Mouse (Mus musculus) embryonic fibroblast, embryonic 13.5 days (primary cell): ENCODE data around the gene Dab2ip. TPM values are rescaled to one million over a fixed set of nuclear protein-coding genes. Genes with fewer than 3 reads are reported as not detected.
A peak's percentile ranks its signal among the peaks of the same experiment; 100 is the strongest.

ENCODE experiments used
- H3K27ac ChIP-seq: 2 replicates; pipeline ENCODE4 v1.5.1; 2012; ENCODE audit warnings: low read length, control low read depth, inconsistent platforms; ENCODE audit not compliant: insufficient read depth
- H3K4me1 ChIP-seq: 2 replicates; pipeline ENCODE4 v1.6.1; 2011; ENCODE audit warnings: low read length; ENCODE audit not compliant: control insufficient read depth, insufficient read depth
- H3K4me3 ChIP-seq: 2 replicates; pipeline ENCODE4 v1.5.1; 2011; ENCODE audit warnings: mild to moderate bottlenecking, control low read depth, low read length; ENCODE audit not compliant: insufficient read depth
- CTCF ChIP-seq: IDR thresholded peaks from 2 replicates; pipeline ENCODE4 v1.5.1; 2011; ENCODE audit warnings: mild to moderate bottlenecking, control low read depth, low read length, moderate library complexity, borderline replicate concordance; ENCODE audit not compliant: insufficient read depth
- POLR2A ChIP-seq: IDR thresholded peaks from 2 replicates; pipeline ENCODE4 v1.6.1; 2011; ENCODE audit warnings: low read depth, mild to moderate bottlenecking, control low read depth, low read length, moderate library complexity
- polyA plus RNA-seq: library from polyadenylated mRNA; stranded (reverse); fragments of >200 nt; gene quantifications from 2 replicates; pipeline ENCODE4 v1.2.4, GENCODE M21; 2011; ENCODE audit warnings: low read depth; ENCODE audit not compliant: missing spikeins, insufficient read length

Gene Dab2ip
- polyA plus RNA-seq, 1 experiment: 29.7 TPM

GRCm38 (mm10) chr2:35556918-35557486 lies 1.1 kb upstream of the Dab2ip start:
- no peak overlapping the region for H3K4me3 ChIP-seq
- TF ChIP-seq POLR2A (no peak), CTCF (no peak)
- H3K4me1 ChIP-seq: peaks cover 9% of the 10 kb centered on the region
- H3K27ac ChIP-seq: peak overlapping the region; percentile 8; the same call in 1 of the 2 replicates

GRCm38 (mm10) chr2:35558826-35559550 lies 922 bp downstream of the Dab2ip start:
- Histone ChIP-seq H3K27ac (peak overlapping the region; percentile 67), H3K4me3 (peak overlapping the region; percentile 42), H3K4me1 (peaks cover 9% of the 10 kb centered on the region)
- TF ChIP-seq CTCF (no peak), POLR2A (peak; percentile 37; the same call in 1 of the 2 replicates)

- no peak for TF ChIP-seq CTCF
- no peak; the same call in 1 of the 2 replicates for TF ChIP-seq POLR2A
These were observed 1.4 kb downstream of the Dab2ip start for GRCm38 (mm10) chr2:35559551-35559835.

GRCm38 (mm10) chr2:35563722-35564121 lies 5.7 kb downstream of the Dab2ip start:
- Histone ChIP-seq H3K4me1 (no peaks in the 10 kb centered on the region; the same call in 1 of the 2 replicates), H3K4me3 (no peak overlapping the region), H3K27ac (no peak overlapping the region)
- no peak for TF ChIP-seq POLR2A
- no peak for TF ChIP-seq CTCF

More at GRCm38 (mm10) chr2:35559551-35559835, 1.4 kb downstream of the Dab2ip start:
- Histone ChIP-seq H3K27ac (peak overlapping the region; percentile 67), H3K4me3 (no peak overlapping the region), H3K4me1 (peaks cover 9% of the 10 kb centered on the region)

- TF ChIP-seq POLR2A (no peak), CTCF (no peak)
- H3K4me3 ChIP-seq: no peak overlapping the region
- no peaks in the 10 kb centered on the region for H3K4me1 ChIP-seq
- H3K27ac ChIP-seq: no peak overlapping the region
These were observed 7.2 kb downstream of the Dab2ip start for GRCm38 (mm10) chr2:35565051-35565836.

GRCm38 (mm10) chr2:35566957-35567693 lies 9.1 kb downstream of the Dab2ip start:
- Histone ChIP-seq H3K27ac (no peak overlapping the region), H3K4me1 (no peaks in the 10 kb centered on the region), H3K4me3 (no peak overlapping the region)
- TF ChIP-seq POLR2A (no peak), CTCF (no peak)

- TF ChIP-seq CTCF (no peak), POLR2A (no peak)
- Histone ChIP-seq H3K27ac (no peak overlapping the region), H3K4me1 (no peaks in the 10 kb centered on the region), H3K4me3 (no peak overlapping the region)
These were observed 9.7 kb downstream of the Dab2ip start for GRCm38 (mm10) chr2:35567694-35568149.

- H3K4me1 ChIP-seq: no peaks in the 10 kb centered on the region
- no peak overlapping the region for H3K27ac ChIP-seq
- no peak for TF ChIP-seq CTCF
- no peak for TF ChIP-seq POLR2A
- no peak overlapping the region for H3K4me3 ChIP-seq
These were observed 12.7 kb downstream of the Dab2ip start for GRCm38 (mm10) chr2:35570743-35571142.

GRCm38 (mm10) chr2:35574643-35575042 lies 16.6 kb downstream of the Dab2ip start:
- 0 out of 2 replicates have a peak, but pooled peaks cover 2% of the 10 kb centered on the region for H3K4me1 ChIP-seq
- no peak overlapping the region for H3K4me3 ChIP-seq
- TF ChIP-seq POLR2A: no peak
- no peak for TF ChIP-seq CTCF
- H3K27ac ChIP-seq: no peak overlapping the region
